Mouse (Mus musculus): ENCODE results near the gene Hspa1b. TPM values are rescaled to one million over a fixed set of nuclear protein-coding genes. Genes with fewer than 3 reads are reported as not detected.
"Not testable (repeated sequence)": the region's sequence is repeated elsewhere in the genome, so short reads cannot be mapped to it uniquely, and the experiment has no call there.

Gene Hspa1b
- polyA plus RNA-seq, 1 experiment from 2014 or later: not detected

DNA sequence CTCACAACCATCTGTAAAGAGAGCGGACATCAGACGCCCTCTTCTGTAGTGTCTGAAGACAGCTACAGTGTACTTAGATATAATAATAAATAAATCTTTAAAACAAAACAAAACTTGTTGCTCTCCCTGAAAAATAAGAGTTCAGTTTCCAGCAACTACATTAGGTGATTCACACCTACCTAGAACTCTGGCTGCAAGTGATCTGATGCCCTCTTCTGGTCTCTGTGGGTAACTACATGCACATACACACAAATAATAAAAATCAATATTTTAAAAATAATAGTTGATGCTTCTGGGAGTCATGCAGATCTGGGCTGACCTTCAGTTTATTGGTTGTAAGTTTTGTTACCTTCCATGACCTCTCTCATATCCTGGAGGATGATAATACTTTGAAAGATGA, 25.2 kb upstream of the Hspa1b start:
- ATAC-seq: no peak
- Histone ChIP-seq H3K9me3 (ENCODE audit: control insufficient read depth, low read length) (no peaks in the 10 kb centered on the region), H3K4me2 (ENCODE audit: low read length) (no peak overlapping the region), H3K4me1 (replicated peaks; ENCODE audit: control insufficient read depth, insufficient read depth, low read length) (peaks cover 17% of the 10 kb centered on the region), H3K27ac (ENCODE audit: low read length) (no peak overlapping the region), H3K36me3 (ENCODE audit: control insufficient read depth, insufficient read depth) (peaks cover 6% of the 10 kb centered on the region), H3K4me3 (replicated peaks; ENCODE audit: low read length) (no peak overlapping the region), H3K9ac (replicated peaks; ENCODE audit: low read depth, low read length) (no peak overlapping the region), H3K27me3 (replicated peaks; ENCODE audit: control insufficient read depth, insufficient read depth, low read length) (no peaks in the 10 kb centered on the region)
- WGBS: 69% methylated on average over 2 of the region's 2 CpGs

DNA sequence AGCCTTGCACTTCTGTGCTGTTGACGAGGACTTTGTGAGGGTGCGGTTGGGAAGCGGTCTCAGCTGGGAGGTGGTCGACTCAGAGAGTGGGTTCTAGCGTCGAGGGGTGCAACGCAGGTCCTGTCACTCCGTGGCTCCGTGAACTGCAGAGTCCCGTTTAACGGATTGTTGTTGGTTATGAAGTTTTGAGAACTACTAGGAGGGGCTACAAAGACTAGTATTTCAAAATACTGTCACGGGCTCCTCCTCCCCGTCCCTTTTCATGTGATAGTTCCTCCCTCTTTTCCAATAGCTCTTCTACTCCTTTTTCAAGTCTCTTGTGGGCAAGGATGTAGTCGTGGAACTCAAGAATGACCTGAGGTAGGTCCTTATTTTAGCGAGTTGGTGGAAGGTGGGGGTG, 23.3 kb upstream of the Hspa1b start:
- Histone ChIP-seq H3K4me1 (replicated peaks; ENCODE audit: control insufficient read depth, insufficient read depth, low read length) (peaks cover 17% of the 10 kb centered on the region), H3K9me3 (ENCODE audit: control insufficient read depth, low read length) (no peaks in the 10 kb centered on the region), H3K4me2 (ENCODE audit: low read length) (peak overlapping the region; percentile 93), H3K9ac (replicated peaks; ENCODE audit: low read depth, low read length) (peak overlapping the region; percentile 96), H3K36me3 (ENCODE audit: control insufficient read depth, insufficient read depth) (peaks cover 6% of the 10 kb centered on the region), H3K4me3 (replicated peaks; ENCODE audit: low read length) (peak overlapping the region; percentile 89), H3K27me3 (replicated peaks; ENCODE audit: control insufficient read depth, insufficient read depth, low read length) (no peaks in the 10 kb centered on the region), H3K27ac (ENCODE audit: low read length) (peak overlapping the region; percentile 98)
- no peak; the same call in 1 of the 2 replicates for ATAC-seq
- under 1% methylated on average over 15 of the region's 15 CpGs for WGBS

DNA sequence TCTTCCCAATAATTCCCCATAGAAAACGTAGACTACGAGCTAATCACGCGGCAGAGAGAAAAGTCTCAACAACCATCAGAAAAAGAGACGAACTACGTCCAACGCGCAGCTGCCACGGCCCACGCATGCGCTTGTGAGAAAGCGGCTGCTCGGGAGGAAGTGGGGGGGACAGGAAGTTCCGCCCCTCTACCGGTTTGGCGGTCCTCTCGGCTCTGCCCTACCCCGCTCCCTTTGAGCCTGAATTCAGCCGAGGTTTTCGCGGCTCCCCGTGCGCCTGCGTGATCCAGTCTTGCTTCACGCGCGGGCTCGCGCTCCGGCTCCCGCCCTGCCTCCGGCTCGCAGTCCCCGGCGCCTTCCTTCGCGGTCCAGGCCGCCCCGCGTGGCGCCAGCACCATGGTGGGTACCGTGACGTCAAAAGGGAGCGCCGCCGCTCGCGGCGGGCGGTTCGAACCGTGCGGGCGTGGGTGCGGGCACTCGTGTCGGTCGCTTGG, 22.7 kb upstream of the Hspa1b start, which contains the start of gene Lsm2:
Gene Lsm2 (plus strand): TSS at position 173 of the 491 bp plus-strand sequence.
- Histone ChIP-seq H3K36me3 (ENCODE audit: control insufficient read depth, insufficient read depth) (peaks cover 6% of the 10 kb centered on the region), H3K9me3 (ENCODE audit: control insufficient read depth, low read length) (no peaks in the 10 kb centered on the region), H3K27ac (ENCODE audit: low read length) (peak within 1 kb of the TSS; percentile 98), H3K4me2 (ENCODE audit: low read length) (peak within 1 kb of the TSS; percentile 93), H3K9ac (replicated peaks; ENCODE audit: low read depth, low read length) (peak within 1 kb of the TSS; percentile 96), H3K27me3 (replicated peaks; ENCODE audit: control insufficient read depth, insufficient read depth, low read length) (no peaks in the 10 kb centered on the region), H3K4me1 (replicated peaks; ENCODE audit: control insufficient read depth, insufficient read depth, low read length) (peaks cover 17% of the 10 kb centered on the region), H3K4me3 (replicated peaks; ENCODE audit: low read length) (peak within 1 kb of the TSS; percentile 89)
- WGBS: 0% methylated on average over 55 of the region's 58 CpGs
- peak; percentile 98 for ATAC-seq

DNA sequence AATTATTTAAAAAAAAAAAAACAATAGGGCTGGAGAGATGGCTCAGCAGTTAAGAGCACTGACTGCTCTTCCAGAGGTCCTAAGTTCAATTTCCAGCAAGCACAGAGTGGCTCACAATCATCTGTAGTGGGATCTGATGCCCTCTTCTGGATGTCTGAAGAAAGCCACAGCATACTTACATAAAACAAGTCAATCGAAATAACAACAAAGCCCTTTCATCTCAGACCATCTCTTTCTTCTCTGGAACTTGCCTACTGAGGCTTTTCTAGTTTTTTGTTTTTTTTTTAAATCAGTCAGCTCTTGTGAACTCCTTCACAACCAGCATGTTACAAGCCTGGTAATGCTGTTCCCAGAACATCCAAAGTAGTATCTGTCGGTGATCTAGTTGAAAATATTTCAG, 21.6 kb upstream of the Hspa1b start:
- Histone ChIP-seq H3K27ac (ENCODE audit: low read length) (peak overlapping the region; percentile 20; the same call in 1 of the 2 replicates), H3K9me3 (ENCODE audit: control insufficient read depth, low read length) (no peaks in the 10 kb centered on the region), H3K4me3 (replicated peaks; ENCODE audit: low read length) (peak overlapping the region; percentile 89), H3K36me3 (ENCODE audit: control insufficient read depth, insufficient read depth) (no peaks in the 10 kb centered on the region), H3K4me1 (replicated peaks; ENCODE audit: control insufficient read depth, insufficient read depth, low read length) (peaks cover 17% of the 10 kb centered on the region), H3K9ac (replicated peaks; ENCODE audit: low read depth, low read length) (peak overlapping the region; percentile 96), H3K4me2 (ENCODE audit: low read length) (peak overlapping the region; percentile 93), H3K27me3 (replicated peaks; ENCODE audit: control insufficient read depth, insufficient read depth, low read length) (no peaks in the 10 kb centered on the region)
- no peak for ATAC-seq
- WGBS: 17% methylated on average over 2 of the region's 2 CpGs

DNA sequence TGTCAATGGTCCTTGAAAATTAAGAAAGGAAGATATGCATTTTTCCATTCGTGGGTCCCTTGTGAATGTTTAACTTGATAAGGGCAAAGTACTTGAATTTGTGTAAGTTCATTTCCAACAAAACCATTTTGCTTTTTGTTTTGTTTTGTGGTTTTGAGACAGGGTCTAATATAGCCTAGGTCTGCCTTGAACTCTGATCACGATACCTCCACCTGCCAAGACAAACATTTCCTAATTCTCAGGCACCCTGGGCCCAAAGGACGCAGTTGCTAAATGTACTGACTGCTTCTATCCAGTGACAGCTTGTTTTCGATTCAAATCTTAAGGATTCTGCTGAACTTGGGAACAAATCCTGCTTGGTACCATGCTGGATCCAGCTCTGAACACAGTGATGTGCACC, 20.6 kb upstream of the Hspa1b start:
- no peak for ATAC-seq
- WGBS: 94% methylated on average over 4 of the region's 4 CpGs

DNA sequence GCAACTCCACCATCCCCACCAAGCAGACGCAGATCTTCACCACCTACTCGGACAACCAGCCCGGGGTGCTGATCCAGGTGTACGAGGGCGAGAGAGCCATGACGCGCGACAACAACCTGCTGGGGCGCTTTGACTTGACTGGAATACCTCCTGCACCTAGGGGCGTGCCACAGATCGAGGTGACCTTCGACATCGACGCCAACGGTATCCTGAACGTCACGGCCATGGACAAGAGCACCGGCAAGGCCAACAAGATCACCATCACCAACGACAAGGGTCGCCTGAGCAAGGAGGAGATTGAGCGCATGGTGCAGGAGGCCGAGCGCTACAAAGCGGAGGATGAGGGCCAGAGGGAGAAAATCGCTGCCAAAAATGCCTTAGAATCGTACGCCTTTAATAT, 19.2 kb upstream of the Hspa1b start:
- 92% methylated on average over 27 of the region's 27 CpGs for WGBS
- Histone ChIP-seq H3K4me1 (replicated peaks; ENCODE audit: control insufficient read depth, insufficient read depth, low read length) (peaks cover 17% of the 10 kb centered on the region), H3K4me3 (replicated peaks; ENCODE audit: low read length) (no peak overlapping the region), H3K27me3 (replicated peaks; ENCODE audit: control insufficient read depth, insufficient read depth, low read length) (no peaks in the 10 kb centered on the region), H3K9ac (replicated peaks; ENCODE audit: low read depth, low read length) (no peak overlapping the region), H3K9me3 (ENCODE audit: control insufficient read depth, low read length) (no peaks in the 10 kb centered on the region), H3K4me2 (ENCODE audit: low read length) (no peak overlapping the region), H3K36me3 (ENCODE audit: control insufficient read depth, insufficient read depth) (no peaks in the 10 kb centered on the region), H3K27ac (ENCODE audit: low read length) (no peak overlapping the region)
- ATAC-seq: no peak

More for the DNA sequence above, 20.6 kb upstream of the Hspa1b start:
- no peaks in the 10 kb centered on the region for H3K36me3 ChIP-seq (ENCODE audit: control insufficient read depth, insufficient read depth)
- no peak overlapping the region for H3K27ac ChIP-seq (ENCODE audit: low read length)
- no peak overlapping the region for H3K4me3 ChIP-seq (replicated peaks; ENCODE audit: low read length)
- peaks cover 17% of the 10 kb centered on the region for H3K4me1 ChIP-seq (replicated peaks; ENCODE audit: control insufficient read depth, insufficient read depth, low read length)
- no peaks in the 10 kb centered on the region for H3K9me3 ChIP-seq (ENCODE audit: control insufficient read depth, low read length)
- no peak overlapping the region for H3K9ac ChIP-seq (replicated peaks; ENCODE audit: low read depth, low read length)
- H3K27me3 ChIP-seq (replicated peaks; ENCODE audit: control insufficient read depth, insufficient read depth, low read length): no peaks in the 10 kb centered on the region
- no peak overlapping the region for H3K4me2 ChIP-seq (ENCODE audit: low read length)

DNA sequence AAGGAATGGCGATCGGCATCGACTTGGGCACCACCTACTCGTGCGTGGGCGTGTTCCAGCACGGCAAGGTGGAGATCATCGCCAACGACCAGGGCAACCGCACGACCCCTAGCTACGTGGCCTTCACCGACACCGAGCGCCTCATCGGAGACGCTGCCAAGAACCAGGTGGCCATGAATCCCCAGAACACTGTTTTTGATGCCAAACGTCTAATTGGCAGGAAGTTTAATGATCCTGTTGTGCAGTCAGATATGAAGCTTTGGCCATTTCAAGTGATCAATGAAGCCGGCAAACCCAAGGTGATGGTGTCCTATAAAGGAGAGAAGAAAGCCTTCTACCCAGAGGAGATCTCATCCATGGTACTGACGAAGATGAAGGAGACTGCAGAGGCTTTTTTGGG, 18.0 kb upstream of the Hspa1b start:
- Histone ChIP-seq H3K4me2 (ENCODE audit: low read length) (no peak overlapping the region), H3K27ac (ENCODE audit: low read length) (no peak overlapping the region), H3K27me3 (replicated peaks; ENCODE audit: control insufficient read depth, insufficient read depth, low read length) (no peaks in the 10 kb centered on the region), H3K9me3 (ENCODE audit: control insufficient read depth, low read length) (no peaks in the 10 kb centered on the region), H3K36me3 (ENCODE audit: control insufficient read depth, insufficient read depth) (no peaks in the 10 kb centered on the region), H3K4me3 (replicated peaks; ENCODE audit: low read length) (no peak overlapping the region), H3K4me1 (replicated peaks; ENCODE audit: control insufficient read depth, insufficient read depth, low read length) (peaks cover 14% of the 10 kb centered on the region), H3K9ac (replicated peaks; ENCODE audit: low read depth, low read length) (no peak overlapping the region)
- no peak for ATAC-seq
- WGBS: 95% methylated on average over 20 of the region's 20 CpGs

DNA sequence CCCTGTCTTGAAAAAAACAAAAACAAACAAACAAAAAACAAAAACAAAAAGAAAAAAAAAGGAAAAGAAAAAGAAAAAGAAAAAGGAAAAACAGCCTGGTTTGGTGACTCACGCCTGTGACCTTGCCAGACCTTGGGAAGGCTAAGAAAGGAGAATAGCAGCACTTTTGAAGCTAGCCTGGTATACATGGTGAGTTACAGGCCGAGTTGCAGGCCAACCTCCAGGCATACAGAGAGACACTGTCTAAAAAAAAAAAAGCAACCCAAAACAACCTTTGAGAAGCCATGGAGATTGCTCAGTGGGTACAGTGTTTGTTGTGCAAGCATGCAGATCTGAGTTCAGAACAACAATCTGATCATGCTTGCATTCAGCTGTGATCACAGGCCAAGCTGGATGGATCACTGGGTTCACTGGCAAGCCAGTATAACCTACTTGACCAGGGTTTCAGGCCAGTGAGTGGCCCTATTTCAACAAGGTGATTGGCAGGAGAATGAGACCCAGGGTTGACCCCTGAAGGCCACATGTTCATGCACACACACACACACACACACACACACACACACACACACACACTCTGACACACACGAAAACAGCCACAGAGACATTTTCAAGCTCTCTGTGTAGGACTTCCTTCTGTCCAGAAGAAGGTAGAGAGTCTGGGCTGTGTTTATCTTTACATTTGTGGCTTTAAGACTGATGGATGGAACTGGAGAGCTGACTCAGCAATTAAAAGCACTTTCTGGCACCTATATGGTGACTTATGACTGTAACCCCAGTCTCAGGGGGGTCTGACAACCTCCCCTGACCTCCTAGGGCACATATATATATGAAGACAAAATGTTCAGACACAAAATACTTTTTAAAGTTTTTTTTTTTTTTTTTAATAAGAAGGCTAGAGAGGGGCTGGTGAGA, 16.8 kb upstream of the Hspa1b start:
- no peaks in the 10 kb centered on the region for H3K9me3 ChIP-seq (ENCODE audit: control insufficient read depth, low read length)
- H3K27ac ChIP-seq (ENCODE audit: low read length): no peak overlapping the region
- no peak for ATAC-seq
- no peak overlapping the region for H3K4me2 ChIP-seq (ENCODE audit: low read length)
- peaks cover 11% of the 10 kb centered on the region for H3K4me1 ChIP-seq (replicated peaks; ENCODE audit: control insufficient read depth, insufficient read depth, low read length)
- H3K4me3 ChIP-seq (replicated peaks; ENCODE audit: low read length): no peak overlapping the region
- H3K27me3 ChIP-seq (replicated peaks; ENCODE audit: control insufficient read depth, insufficient read depth, low read length): no peaks in the 10 kb centered on the region
- 73% methylated on average over 3 of the region's 3 CpGs for WGBS
- H3K9ac ChIP-seq (replicated peaks; ENCODE audit: low read depth, low read length): no peak overlapping the region
- no peaks in the 10 kb centered on the region for H3K36me3 ChIP-seq (ENCODE audit: control insufficient read depth, insufficient read depth)

DNA sequence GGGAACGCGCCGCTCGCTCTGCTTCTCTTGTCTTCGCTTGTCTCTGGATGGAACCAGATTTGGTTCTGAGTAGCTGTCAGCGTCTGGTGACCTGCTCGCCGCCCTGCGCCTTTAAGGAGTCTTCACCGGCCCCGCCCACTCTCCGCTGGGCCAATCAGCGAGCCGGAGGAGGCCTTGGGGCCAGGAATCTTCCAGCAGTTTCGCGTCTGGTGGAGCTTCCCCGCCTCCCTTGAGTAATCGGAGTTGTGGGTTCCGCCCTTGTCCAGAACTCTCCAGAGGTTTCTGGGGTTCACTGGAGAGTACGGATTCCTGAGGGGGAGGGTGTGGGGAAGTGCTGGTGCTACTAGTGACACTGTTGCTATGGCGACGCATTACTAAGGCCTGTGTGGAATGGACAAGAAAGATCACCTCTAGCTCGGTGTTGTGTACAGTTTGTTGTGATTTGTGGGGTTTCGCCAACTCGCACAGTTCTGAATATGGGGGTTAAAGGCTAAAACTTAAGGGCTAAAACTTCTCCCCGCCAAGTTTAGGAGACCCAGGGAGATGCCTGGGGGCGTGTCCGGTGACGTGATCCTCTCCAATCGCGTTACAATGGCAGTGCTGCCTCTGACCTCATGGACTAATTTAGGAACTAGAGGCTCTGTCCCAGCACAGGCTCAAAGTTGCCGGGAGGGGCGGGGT, 13.2 kb upstream of the Hspa1b start, which contains the start of the genes Hspa1a and Hspa1l:
Gene Hspa1a (minus strand): TSS at position 88 of the 681 bp plus-strand sequence.
Gene Hspa1l (plus strand): TSS at position 635 of the 681 bp plus-strand sequence.
- H3K4me2 ChIP-seq (ENCODE audit: low read length): peak within 1 kb of the TSS; percentile 64
- H3K27me3 ChIP-seq (replicated peaks; ENCODE audit: control insufficient read depth, insufficient read depth, low read length): peaks cover 18% of the 10 kb centered on the region
- ATAC-seq: peak; percentile 95
- under 1% methylated on average over 31 of the region's 33 CpGs for WGBS
- 0 out of 2 replicates have a peak within 1 kb of the TSS, but pooled peaks have one; percentile 25 for H3K9ac ChIP-seq (replicated peaks; ENCODE audit: low read depth, low read length)
- H3K36me3 ChIP-seq (ENCODE audit: control insufficient read depth, insufficient read depth); H3K4me1 ChIP-seq (replicated peaks; ENCODE audit: control insufficient read depth, insufficient read depth, low read length); H3K9me3 ChIP-seq (ENCODE audit: control insufficient read depth, low read length); H3K27ac ChIP-seq (ENCODE audit: low read length): not testable (repeated sequence)
- H3K4me3 ChIP-seq (replicated peaks; ENCODE audit: low read length): peak within 1 kb of the TSS; percentile 44

Measured in forebrain, embryonic 16.5 days (tissue).